Mouse (Mus musculus) heart, embryonic 13.5 days (tissue): Measurements from ENCODE around the gene Gm28043. TPM values are rescaled to one million over a fixed set of nuclear protein-coding genes. Genes with fewer than 3 reads are reported as not detected.
A peak's percentile ranks its signal among the peaks of the same experiment; 100 is the strongest.

ENCODE experiments used
- ATAC-seq: fragments of 200-750 bp; cut with Nextera tagmentation; 2 replicates; pipeline ENCODE4 v1.8.0; 2017; ENCODE audit warnings: moderate TSS enrichment; ENCODE audit not compliant: insufficient number of reproducible peaks, low FRiP score, low TSS enrichment; ENCODE audit errors: extremely low read depth
- H3K27ac ChIP-seq: fragments of 300-500 bp; sonication (generic); replicated peaks from 2 replicates; pipeline ENCODE4 v1.5.1; 2015; ENCODE audit warnings: moderate library complexity, mild to moderate bottlenecking, inconsistent platforms
- H3K27me3 ChIP-seq: fragments of 300-500 bp; sonication (generic); replicated peaks from 2 replicates; pipeline ENCODE4 v1.6.1; 2015; ENCODE audit warnings: mild to moderate bottlenecking, inconsistent platforms
- H3K36me3 ChIP-seq: fragments of 300-500 bp; sonication (generic); 2 replicates; pipeline ENCODE4 v1.6.1; 2015; ENCODE audit warnings: mild to moderate bottlenecking, inconsistent platforms
- H3K4me1 ChIP-seq: fragments of 300-500 bp; sonication (generic); 2 replicates; pipeline ENCODE4 v1.6.1; 2015; ENCODE audit warnings: inconsistent platforms
- H3K4me2 ChIP-seq: fragments of 300-500 bp; sonication (generic); 2 replicates; pipeline ENCODE4 v1.6.1; 2015; ENCODE audit warnings: inconsistent platforms, mild to moderate bottlenecking, moderate library complexity
- H3K4me3 ChIP-seq: fragments of 300-500 bp; sonication (generic); 2 replicates; pipeline ENCODE4 v1.5.1; 2015; ENCODE audit warnings: moderate library complexity, mild to moderate bottlenecking, inconsistent platforms
- H3K9ac ChIP-seq: fragments of 300-500 bp; sonication (generic); 2 replicates; pipeline ENCODE4 v1.6.1; 2015; ENCODE audit warnings: inconsistent platforms, mild to moderate bottlenecking, moderate library complexity
- H3K9me3 ChIP-seq: fragments of 300-500 bp; sonication (generic); 2 replicates; pipeline ENCODE4 v1.6.1; 2016; ENCODE audit warnings: inconsistent platforms
- WGBS: fragments of 180-500 bp; shearing (Covaris S2); methylation state at CpG from one replicate; pipeline ENCODE4 v1.1.7; 2015; ENCODE audit warnings: mixed read lengths; 5-methylcytosine and 5-hydroxymethylcytosine counted together
- polyA plus RNA-seq: library from polyadenylated mRNA; unstranded; fragments of >200 nt; fragmentation: Nextera tagmentation; extraction: Ambion mirVana; gene quantifications from 2 replicates; pipeline ENCODE4 v1.2.1, GENCODE M21; 2015

Gm28043 gene
- polyA plus RNA-seq, 1 experiment from 2014 or later: 1.6 TPM

DNA sequence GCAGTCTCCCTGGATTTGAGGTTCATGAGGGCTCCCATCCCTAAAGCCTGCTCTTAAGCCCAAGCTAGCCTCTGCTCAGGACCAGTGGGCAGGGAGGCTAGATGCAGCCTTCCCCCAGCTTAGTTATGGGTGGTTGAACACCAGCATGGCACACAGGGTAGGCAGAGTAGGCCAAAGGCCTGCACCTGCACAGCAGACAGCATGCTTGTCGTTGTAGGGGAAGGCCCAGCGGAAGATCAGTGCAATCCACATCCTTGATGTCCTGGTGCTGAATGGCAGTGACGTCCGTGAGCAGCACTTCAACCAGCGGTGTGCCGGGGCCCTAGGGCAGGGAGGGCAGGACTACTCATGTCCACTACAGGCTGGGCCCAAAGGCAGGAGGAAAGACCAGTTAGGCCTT is 83.7 kb downstream of the Gm28043 start:
- WGBS: 85% methylated on average over 6 of the region's 6 CpGs
- H3K27me3 ChIP-seq: no peaks in the 10 kb centered on the region
- no peak for ATAC-seq
- H3K36me3 ChIP-seq: peaks cover 98% of the 10 kb centered on the region
- H3K4me2 ChIP-seq: no peak overlapping the region
- peaks cover 4% of the 10 kb centered on the region; the same call in 1 of the 2 replicates for H3K4me1 ChIP-seq
- no peak overlapping the region for H3K27ac ChIP-seq
- no peak overlapping the region for H3K4me3 ChIP-seq
- H3K9me3 ChIP-seq: no peaks in the 10 kb centered on the region
- no peak overlapping the region for H3K9ac ChIP-seq

DNA sequence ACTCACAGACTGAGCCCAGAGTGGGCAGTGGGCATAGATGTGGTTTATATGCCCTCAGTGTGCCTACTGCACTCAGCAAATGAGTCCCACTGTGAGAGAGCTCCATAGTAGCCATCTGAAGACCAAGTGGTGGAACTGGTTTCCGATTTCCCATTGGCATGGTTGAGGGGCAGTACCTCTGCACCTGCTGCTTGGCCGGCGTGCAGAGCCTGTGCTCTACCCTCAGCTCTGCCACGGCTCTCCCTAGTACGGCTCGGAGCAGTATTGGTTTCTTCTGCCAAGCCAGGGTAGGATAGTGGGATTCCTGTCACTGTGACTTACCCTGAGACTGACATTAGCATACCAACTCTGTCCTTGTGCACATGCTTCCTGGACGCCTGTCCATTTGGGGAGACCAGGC is 85.9 kb downstream of the Gm28043 start:
- Histone ChIP-seq H3K4me3 (no peak overlapping the region), H3K4me1 (peaks cover 6% of the 10 kb centered on the region), H3K27me3 (no peaks in the 10 kb centered on the region), H3K9ac (no peak overlapping the region), H3K27ac (no peak overlapping the region), H3K4me2 (no peak overlapping the region), H3K36me3 (peaks cover 96% of the 10 kb centered on the region), H3K9me3 (no peaks in the 10 kb centered on the region)
- 90% methylated on average over 7 of the region's 7 CpGs for WGBS
- ATAC-seq: no peak

DNA sequence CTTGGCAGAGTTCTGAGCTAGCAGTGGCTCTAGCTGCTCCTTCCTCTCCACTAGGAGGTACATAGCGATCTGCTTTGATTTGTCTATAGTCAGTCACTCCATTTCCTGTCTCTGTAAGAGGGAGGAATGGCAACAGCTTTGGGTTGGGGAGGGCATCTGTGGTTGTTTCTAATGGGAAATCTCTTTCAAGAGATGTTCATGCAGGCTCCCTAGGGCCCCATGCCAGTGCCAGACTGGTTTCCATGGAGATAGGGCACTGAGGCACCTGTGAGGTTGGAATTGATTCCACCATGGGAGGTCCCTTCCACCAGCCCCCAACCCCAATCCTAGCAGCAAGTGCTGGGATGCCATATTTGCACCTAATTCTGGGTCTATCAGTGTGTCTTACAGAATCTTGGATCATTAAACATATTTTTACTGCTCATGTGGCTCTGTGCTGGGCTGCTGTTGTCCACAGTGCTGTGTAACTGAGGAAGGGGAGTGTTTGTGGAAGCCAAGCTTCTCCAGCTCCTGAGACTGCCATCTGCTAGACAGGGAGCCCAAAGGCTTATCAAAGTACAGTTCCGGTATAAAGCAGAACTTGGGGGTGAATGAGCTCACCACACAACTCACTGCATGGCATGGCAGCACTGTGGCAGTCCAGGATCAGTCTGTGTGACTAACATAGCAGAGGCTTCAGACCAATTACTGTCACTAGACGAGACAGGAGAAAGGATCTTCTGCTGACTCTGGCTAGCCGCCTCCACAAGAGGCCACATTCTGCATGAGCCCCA is 88.4 kb downstream of the Gm28043 start:
- H3K27me3 ChIP-seq: no peaks in the 10 kb centered on the region
- no peak for ATAC-seq
- H3K9ac ChIP-seq: no peak overlapping the region
- H3K9me3 ChIP-seq: no peaks in the 10 kb centered on the region
- H3K4me1 ChIP-seq: peaks cover 23% of the 10 kb centered on the region
- H3K27ac ChIP-seq: no peak overlapping the region
- H3K36me3 ChIP-seq: peaks cover 76% of the 10 kb centered on the region
- H3K4me3 ChIP-seq: no peak overlapping the region
- WGBS: 74% methylated on average over 4 of the region's 4 CpGs
- no peak overlapping the region for H3K4me2 ChIP-seq

DNA sequence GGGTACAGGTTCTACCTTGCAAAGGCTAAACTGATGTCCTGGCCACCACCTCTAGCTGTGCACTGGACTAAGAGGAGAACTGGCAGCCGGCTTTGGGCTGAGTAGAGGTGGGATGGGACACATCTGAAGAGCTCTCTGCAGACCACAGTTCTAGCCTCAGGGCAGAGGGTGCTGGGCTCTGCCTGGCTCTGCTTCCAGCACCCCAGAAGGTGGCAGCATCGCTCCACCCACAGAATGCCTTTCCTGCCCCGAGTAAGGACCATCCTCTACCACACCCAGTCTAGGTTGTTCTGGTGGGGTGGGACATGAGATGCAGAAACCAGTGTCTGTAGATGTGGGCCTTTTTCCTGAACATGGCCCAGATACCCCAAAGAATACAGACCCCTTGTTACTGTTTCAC is 90.1 kb downstream of the Gm28043 start:
- peaks cover 60% of the 10 kb centered on the region for H3K36me3 ChIP-seq
- no peaks in the 10 kb centered on the region for H3K27me3 ChIP-seq
- H3K9me3 ChIP-seq: no peaks in the 10 kb centered on the region
- H3K4me1 ChIP-seq: peaks cover 40% of the 10 kb centered on the region
- ATAC-seq: no peak
- WGBS: 29% methylated on average over 3 of the region's 3 CpGs
- H3K4me3 ChIP-seq: no peak overlapping the region
- H3K9ac ChIP-seq: no peak overlapping the region
- H3K4me2 ChIP-seq: no peak overlapping the region
- H3K27ac ChIP-seq: no peak overlapping the region

DNA sequence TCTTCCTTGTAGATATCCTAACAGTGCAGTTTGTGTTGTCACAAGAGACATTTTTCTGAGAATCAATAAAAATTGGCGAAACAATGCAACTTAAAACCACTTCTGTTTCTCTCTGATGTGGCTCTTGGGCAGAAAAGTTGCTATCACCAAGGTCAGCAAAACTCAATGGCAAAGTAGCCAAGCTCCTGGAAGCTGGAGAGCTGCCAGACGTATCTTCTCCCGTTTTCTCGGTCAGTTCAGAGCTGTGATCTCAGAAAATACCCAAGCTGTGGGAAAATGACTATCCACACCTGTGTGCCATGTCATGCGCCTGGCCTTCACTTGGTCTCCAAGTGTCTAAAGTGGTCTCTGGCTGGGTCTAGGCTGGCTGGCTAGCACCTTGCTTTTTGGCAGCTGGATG is 91.2 kb downstream of the Gm28043 start:
- Histone ChIP-seq H3K36me3 (peaks cover 49% of the 10 kb centered on the region), H3K4me2 (no peak overlapping the region), H3K9me3 (no peaks in the 10 kb centered on the region), H3K4me3 (no peak overlapping the region), H3K4me1 (peaks cover 51% of the 10 kb centered on the region), H3K9ac (no peak overlapping the region), H3K27me3 (no peaks in the 10 kb centered on the region), H3K27ac (no peak overlapping the region)
- no peak for ATAC-seq
- 59% methylated on average over 5 of the region's 5 CpGs for WGBS

DNA sequence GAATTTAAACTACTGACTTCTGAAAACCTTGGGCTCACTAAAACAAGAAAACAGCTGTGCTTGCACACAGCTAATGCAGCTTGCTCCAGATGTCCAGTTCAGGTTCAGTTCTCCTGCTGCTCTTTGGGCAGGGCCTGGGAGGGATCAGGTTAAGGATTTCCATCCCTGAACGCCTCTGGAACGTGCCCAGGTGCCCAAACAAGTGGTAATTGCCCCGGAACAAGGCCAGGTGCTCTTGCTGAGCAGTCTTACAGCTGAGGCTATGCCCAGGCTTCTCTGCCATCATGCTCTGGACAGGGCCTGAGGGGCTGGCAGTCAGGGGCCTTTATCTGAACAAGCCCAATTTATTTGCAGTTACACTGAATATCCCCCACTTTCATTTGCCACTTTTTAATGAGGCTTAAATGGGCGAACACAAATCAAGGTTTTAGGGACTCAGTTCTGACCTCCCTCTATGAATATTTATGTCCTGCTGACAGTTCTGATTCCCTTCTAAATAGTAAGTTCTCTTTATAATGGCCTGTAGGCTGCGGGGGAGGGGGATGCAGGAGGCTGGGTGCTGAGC is 92.4 kb downstream of the Gm28043 start:
- 74% methylated on average over 5 of the region's 5 CpGs for WGBS

DNA sequence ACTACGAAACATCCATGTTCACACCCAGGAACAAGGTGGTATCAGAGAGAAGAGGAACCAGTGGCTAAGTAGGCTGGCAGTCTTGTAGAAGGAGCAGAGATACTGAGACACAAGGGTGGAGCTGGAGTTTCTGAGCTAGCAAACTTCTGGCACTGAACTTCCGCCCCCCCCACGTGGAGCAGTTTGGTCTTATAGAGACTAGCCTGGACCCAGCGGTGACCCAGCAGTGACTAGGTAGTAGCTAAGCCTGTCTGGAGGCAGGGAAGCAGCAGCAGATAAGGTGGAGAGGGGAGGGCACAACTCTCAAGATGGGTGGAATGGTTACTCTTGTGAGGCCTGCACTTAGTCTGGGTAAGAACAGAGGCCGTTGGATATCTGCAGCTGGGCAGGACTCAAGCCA is 94.1 kb downstream of the Gm28043 start:
- H3K27me3 ChIP-seq: no peaks in the 10 kb centered on the region
- peaks cover 70% of the 10 kb centered on the region for H3K4me1 ChIP-seq
- H3K4me2 ChIP-seq: no peak overlapping the region
- no peak overlapping the region for H3K27ac ChIP-seq
- H3K9ac ChIP-seq: peak overlapping the region; percentile 41
- H3K4me3 ChIP-seq: no peak overlapping the region
- no peaks in the 10 kb centered on the region for H3K9me3 ChIP-seq
- H3K36me3 ChIP-seq: peaks cover 20% of the 10 kb centered on the region
- WGBS: 57% methylated on average over 5 of the region's 5 CpGs
- ATAC-seq: 0 out of 2 replicates have a peak, but pooled peaks have one; percentile 1

More for the DNA sequence above, 92.4 kb downstream of the Gm28043 start:
- H3K4me2 ChIP-seq: no peak overlapping the region
- no peak overlapping the region for H3K27ac ChIP-seq
- no peak for ATAC-seq
- peaks cover 37% of the 10 kb centered on the region for H3K36me3 ChIP-seq
- peaks cover 63% of the 10 kb centered on the region for H3K4me1 ChIP-seq
- no peaks in the 10 kb centered on the region for H3K27me3 ChIP-seq
- H3K4me3 ChIP-seq: no peak overlapping the region
- H3K9ac ChIP-seq: 0 out of 2 replicates have a peak overlapping the region, but pooled peaks have one; percentile 44
- no peaks in the 10 kb centered on the region for H3K9me3 ChIP-seq

DNA sequence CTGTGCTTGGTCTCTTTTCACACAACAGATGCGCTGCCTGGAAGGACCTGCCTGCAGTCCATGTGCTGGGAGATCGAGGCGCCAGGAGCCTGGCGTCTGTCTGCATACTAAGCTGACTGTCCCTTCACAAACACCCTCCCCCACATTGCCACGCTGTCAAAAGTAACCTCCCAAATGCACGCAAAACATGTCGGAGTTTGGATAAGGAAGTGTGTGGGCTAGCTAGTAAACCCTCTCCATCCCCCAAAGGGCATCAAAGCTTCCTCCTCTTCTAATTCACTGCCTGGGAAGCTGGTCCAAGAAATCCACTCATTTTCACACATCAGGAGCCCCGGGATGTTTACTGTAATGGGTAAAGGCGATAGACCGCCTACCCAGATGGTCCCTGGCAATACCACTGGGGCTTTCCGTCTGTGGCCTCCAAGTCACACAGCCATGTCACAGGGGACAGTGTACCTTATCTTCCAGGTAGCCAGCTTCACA is 95.9 kb downstream of the Gm28043 start:
- Histone ChIP-seq H3K27ac (0 out of 2 replicates have a peak overlapping the region, but pooled peaks have one; percentile 25), H3K4me1 (peaks cover 67% of the 10 kb centered on the region), H3K4me3 (no peak overlapping the region), H3K4me2 (no peak overlapping the region), H3K36me3 (0 out of 2 replicates have a peak, but pooled peaks cover 4% of the 10 kb centered on the region), H3K9me3 (no peaks in the 10 kb centered on the region), H3K9ac (0 out of 2 replicates have a peak overlapping the region, but pooled peaks have one; percentile 12), H3K27me3 (no peaks in the 10 kb centered on the region)
- WGBS: 35% methylated on average over 11 of the region's 11 CpGs
- no peak for ATAC-seq

DNA sequence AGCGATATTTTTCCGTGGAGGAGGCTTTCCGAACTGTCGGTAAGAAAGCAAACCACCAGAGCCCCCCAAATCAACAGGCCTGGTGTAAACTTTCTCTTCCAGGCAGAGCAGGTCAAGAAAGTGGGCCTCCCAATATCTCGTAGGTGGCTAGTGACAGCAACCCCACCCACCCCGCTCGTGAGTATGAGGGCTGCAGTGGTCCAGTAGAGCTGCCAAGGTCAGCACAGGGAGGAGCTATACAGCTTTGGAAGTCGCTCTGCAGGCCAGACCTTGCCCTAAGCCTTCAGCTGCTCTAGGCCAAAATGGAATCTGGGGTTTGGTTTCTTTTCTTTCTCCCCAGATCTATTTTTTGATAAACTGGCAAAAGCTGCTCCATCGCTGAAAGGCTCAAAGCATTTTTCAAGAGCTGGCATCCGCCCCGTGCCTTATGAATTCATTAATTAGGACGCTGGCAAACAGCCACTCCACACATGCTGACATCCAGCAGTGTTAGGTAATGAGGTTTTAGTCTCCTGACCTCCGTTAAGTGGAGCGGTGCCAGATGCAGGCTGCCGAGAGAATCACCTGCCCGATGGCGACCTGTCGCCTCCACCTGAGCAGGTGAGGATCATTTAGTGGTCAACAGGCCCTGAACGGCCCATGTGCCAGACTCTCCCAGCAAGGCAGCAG is 96.5 kb downstream of the Gm28043 start:
- H3K4me1 ChIP-seq: peaks cover 67% of the 10 kb centered on the region
- H3K36me3 ChIP-seq: no peaks in the 10 kb centered on the region
- no peak for ATAC-seq
- WGBS: 56% methylated on average over 19 of the region's 19 CpGs
- no peaks in the 10 kb centered on the region for H3K9me3 ChIP-seq
- peak overlapping the region; percentile 25; the same call in 1 of the 2 replicates for H3K27ac ChIP-seq
- H3K27me3 ChIP-seq: no peaks in the 10 kb centered on the region
- peak overlapping the region; percentile 12; the same call in 1 of the 2 replicates for H3K9ac ChIP-seq
- no peak overlapping the region for H3K4me2 ChIP-seq
- no peak overlapping the region for H3K4me3 ChIP-seq

DNA sequence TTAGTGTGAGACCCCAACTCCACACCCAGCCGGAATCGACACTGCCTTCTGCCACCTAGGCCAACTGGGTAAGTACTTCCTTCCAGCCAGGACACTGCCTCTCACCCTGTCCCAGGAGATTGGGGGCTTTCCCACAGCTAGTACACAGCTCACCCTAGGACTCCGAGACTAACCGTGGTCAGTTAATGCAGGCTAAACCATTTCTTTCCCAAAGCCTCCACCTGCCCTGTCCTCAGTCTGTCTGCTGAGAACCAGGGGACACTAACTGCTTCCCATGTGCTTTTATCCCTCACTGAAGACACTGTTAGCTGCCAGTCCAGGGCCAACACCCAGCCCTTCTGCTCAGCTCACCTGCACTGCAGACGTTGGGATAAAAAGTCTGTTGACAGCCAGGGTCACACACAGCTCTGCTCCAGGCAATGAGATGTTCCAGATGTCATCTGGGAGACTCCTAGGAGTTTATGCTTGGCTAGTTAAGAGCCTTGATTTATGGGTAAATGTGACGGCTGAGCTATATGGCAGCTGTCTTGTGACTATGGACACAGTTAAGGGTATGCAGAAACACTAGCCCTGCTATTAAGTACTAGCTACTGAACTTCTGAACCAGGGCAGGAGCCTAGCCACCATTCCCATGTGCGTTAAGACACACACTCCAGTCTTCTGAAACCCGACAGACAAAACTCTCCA is 97.2 kb downstream of the Gm28043 start:
- no peaks in the 10 kb centered on the region for H3K9me3 ChIP-seq
- no peak for ATAC-seq

DNA sequence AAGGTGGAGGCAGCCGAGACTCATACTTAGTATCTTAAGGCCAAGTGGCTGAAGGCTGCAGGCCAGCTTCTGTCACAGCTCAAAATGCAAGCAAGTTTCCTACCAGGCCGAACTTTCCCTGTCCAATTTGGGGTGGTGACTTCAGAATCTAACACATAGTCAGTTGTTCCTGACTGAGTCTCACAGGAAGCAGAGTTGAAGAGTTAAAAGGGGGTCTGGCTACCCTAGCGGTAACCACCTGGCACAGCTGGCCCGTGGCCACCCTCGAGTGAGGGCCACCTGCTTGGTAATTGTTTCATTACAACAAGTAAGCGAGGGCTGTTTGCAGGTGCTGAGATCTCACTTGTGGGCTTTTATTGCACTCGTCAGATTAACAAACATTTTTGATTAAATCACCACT is 97.9 kb downstream of the Gm28043 start:
- Histone ChIP-seq H3K9me3 (no peaks in the 10 kb centered on the region), H3K9ac (0 out of 2 replicates have a peak overlapping the region, but pooled peaks have one; percentile 12), H3K27ac (no peak overlapping the region), H3K27me3 (no peaks in the 10 kb centered on the region), H3K36me3 (no peaks in the 10 kb centered on the region), H3K4me3 (no peak overlapping the region), H3K4me1 (peaks cover 69% of the 10 kb centered on the region), H3K4me2 (no peak overlapping the region)
- ATAC-seq: no peak
- WGBS: 75% methylated on average over 7 of the region's 7 CpGs

More for the DNA sequence above, 97.2 kb downstream of the Gm28043 start:
- WGBS: 62% methylated on average over 8 of the region's 8 CpGs
- Histone ChIP-seq H3K4me3 (no peak overlapping the region), H3K9ac (peak overlapping the region; percentile 12; the same call in 1 of the 2 replicates), H3K27me3 (no peaks in the 10 kb centered on the region), H3K4me1 (peaks cover 66% of the 10 kb centered on the region), H3K4me2 (no peak overlapping the region), H3K27ac (no peak overlapping the region), H3K36me3 (no peaks in the 10 kb centered on the region)
